Mouse (Mus musculus): ENCODE data around the gene Cdc16. TPM values are rescaled to one million over a fixed set of nuclear protein-coding genes. Genes with fewer than 3 reads are reported as not detected.
"Not testable (repeated sequence)": the region's sequence is repeated elsewhere in the genome, so short reads cannot be mapped to it uniquely, and the experiment has no call there.

The Cdc16 gene
- total RNA-seq (2021) = 10 to 100 TPM; 62.2 to 63.0 TPM
- long read RNA-seq, experiment 1, transcript Cdc16-201 (18 exons, 2,301 nt) = major isoform, 103 of 117 reads
- long read RNA-seq, experiment 1, partial matches to known transcripts = 6 of 117 reads
- long read RNA-seq, experiment 1, other reads (novel, unspliced or antisense) = 6 of 117 reads
- long read RNA-seq, experiment 2, transcript Cdc16-201 (18 exons, 2,301 nt) = major isoform, 27 of 30 reads
- long read RNA-seq, experiment 2, partial matches to known transcripts = 1 of 30 reads
- long read RNA-seq, experiment 2, other reads (novel, unspliced or antisense) = 2 of 30 reads

- peak; percentile 91 to 93 for DNase-seq
These were observed at the start of gene Cdc16 for GRCm38 (mm10) chr8:13756982-13757804. TSS of gene Cdc16 (plus strand) at chr8:13757676.

DNA sequence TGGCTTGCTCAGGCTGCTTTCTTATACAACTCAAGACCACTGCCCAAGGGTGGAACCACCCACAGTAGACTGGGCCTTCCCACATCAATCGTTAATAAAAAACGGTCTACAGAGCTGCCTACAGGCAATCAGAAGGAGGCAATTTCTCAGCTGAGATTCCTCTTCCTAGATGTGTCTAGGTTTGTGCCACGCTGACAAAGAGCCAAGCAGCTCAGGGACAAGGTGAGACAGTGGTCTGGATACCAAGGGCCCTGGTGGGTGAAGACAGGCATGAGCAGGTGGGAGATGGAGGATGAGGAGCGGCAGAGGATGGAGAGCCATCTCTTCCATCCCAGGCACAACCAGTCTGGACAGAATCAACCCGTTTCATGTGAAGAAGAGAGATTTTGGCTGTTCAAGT, 49.0 kb upstream of the Cdc16 start:
- DNase-seq = no peak

DNA sequence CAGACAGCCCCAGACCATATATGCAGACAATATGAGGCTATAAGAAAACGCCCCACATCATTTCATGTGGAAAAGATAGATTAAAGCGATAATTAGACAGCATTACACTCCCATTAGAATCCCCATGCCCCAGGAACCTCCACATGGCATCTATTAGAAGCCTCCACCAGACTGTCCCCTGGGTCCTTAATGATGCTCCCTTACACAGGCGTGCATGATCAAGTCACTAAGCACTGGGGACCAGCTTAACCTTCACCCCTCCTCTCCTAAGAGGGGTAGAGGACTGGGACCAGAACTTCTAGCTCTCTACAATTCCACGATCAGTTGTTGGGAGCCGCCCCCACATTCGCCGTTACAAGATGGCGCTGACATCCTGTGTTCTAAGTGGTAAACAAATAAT, 38.5 kb upstream of the Cdc16 start:
- no peak for DNase-seq

DNA sequence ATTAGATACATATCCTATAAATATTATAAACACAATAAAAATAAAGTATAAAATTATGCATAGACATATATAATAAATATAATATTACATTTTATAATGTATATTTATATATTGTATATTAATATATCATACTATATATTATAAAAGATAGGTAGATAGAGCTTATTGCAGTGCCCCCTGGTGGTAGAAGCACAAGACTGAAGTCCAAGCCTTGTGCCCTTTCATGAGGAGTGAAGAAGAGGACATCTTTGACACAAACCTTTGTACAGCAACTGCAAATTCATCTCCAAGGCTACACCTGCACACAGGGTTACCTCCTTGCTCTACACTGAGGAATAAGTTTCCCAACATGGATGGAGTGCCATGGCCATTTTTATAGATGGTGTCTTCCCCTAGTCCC, 31.8 kb upstream of the Cdc16 start:
- peak; percentile 45 to 73 for DNase-seq

GRCm38 (mm10) chr8:13727469-13728094, 29.9 kb upstream of the Cdc16 start:
- peak in 1 of 2 experiments; percentile 13 for DNase-seq

DNA sequence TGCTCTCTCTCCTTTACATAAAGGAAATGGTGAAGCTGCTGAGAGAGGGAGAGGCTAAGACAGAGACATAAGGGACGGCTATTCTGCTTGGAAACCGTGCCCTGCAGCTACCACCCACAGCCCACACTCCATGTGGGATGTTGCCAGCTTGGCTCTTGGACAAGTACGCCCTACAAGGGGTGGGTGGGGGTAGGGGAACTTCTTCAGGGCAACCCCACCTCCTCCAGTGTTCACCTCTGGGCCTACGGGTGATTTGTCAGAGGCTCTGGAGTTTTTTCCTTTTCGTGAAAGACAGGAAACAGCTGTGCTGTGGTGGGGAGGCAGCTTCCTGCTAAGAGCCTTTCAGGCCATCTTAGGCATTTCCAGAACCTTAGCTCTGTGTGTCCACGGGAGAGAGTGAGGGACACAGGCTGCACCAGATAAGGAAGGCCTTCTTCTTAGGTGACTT, 17.1 kb upstream of the Cdc16 start:
- peak; percentile 16 to 25 for DNase-seq

DNA sequence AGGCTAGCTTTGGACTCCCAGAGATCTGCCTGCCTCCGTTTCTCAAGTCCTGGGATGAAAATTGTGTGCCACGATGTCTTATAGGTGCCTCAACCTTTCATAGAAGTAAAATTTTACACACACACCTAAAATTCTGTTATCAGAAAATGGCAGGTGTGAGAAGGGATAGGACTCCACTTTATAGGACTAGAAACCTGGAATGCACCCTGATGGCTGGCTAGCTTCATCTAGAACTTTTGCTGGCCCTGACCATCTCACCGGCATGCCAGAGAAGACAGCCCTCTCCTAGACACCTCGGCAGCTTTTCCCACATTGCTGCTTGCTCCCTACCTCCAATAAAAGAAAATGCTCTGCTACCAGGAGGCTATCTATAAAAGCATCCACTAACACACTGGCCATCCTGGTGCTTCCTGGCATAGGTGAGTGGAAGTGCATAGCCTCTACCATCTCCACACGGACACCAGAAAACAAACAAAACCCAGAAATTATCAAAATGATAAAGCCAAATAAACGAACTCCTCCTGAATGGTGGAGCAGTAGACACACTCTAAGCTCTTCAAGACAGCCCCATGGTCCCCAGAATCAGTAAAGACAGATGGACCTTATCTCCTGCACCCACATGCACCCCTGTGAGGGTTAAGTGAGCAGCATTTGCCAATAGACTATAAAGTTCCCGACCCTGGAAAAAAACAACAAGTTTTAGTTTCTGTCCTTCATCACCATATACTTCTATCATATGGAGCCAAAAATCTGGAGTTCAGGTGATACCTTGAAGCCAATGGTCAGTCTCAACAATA, 16.5 kb upstream of the Cdc16 start:
- DNase-seq = no peak

DNA sequence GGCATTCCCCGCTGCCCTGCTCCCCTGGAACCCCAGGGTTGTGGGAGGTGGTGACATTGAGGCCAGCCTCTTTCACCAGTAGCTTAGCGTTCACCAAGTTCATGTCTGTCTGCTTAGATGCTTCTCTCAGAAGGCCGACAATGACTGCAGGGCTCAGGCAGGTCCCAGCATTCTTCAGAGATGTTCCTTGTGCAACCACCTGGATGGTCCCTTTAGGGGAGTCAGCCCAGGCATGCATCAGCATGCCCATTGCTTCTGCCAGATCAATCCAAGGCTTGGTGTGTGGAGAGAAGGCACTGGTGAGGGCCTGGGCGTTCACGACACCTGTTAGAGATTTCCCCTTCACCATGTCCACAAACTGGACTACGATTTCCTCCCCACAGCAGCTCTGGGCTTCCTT, 11.3 kb upstream of the Cdc16 start:
- not testable (repeated sequence) for DNase-seq

- no peak for DNase-seq
These were observed 9.8 kb upstream of the Cdc16 start for GRCm38 (mm10) chr8:13747626-13748025.

DNA sequence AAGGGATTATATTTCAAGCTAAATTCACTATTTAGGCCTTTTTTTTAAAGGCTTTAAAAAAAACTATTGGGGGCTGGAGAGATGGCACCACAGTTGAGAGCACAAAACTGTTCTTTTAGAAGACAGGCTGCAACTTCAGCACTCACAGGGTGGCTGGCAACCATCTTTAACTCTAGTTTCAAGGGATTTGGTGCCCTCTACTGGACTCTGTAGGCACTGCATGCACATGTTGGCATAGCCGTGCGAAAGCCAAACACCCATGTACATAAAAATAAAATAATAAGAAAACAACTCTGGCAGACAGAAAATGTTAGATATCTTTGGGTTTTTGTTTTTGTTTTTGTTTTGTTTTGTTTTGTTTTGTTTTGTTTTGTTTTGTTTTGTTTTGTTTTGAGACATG, 3.8 kb upstream of the Cdc16 start:
- peak; percentile 82 to 84 for DNase-seq

GRCm38 (mm10) chr8:13756480-13756879, 996 bp upstream of the Cdc16 start:
- no peak for DNase-seq

DNA sequence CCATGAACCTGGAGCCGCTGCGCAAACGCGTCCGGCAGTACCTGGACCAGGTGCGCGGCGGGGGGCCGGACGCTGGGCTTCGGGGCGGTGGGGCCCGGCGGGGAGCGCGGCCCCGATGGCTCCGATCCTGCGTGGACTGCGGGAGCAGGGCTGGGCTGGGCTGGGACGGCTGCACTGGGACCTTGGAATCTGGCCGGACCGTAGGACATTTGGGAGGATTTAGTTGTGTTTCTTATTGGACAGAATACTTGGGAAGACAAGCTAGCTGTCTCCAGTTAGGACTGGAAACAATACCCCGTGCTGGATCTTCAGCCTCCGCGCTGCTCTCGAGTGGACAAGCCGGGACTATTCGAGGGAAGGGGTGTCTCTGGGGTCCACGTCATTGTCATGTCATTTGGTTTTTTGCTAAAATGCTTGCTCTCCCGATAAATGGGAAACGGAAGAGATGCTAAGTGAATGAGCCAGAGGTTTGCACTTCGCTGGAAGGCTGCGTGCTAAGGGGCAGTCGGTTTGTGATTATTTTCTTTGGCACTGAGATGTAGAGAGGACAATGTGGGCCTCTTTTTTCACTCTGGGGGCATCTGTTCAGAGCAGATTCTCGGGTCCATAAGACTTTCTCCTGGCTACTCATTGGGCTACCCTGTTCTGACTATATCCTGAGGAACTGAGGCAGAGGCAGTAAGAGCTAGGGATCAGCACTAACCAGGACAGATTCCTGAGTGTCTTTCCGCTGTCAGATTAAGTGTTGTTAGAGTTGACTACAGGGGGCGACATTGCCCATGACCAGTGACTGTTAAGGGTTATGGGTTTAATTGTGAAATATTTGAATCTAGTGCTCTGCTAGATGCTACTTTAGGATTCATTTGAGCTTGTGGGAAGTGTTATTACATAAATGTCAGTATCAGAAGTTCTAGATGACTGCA, 590 bp downstream of the Cdc16 start:
- DNase-seq = peak; percentile 30 to 59

GRCm38 (mm10) chr8:13769206-13769605, 11.7 kb downstream of the Cdc16 start:
- DNase-seq = no peak

GRCm38 (mm10) chr8:13780536-13780935, 23.1 kb downstream of the Cdc16 start:
- peak; percentile 11 to 23 for DNase-seq

GRCm38 (mm10) chr8:13785250-13785763, 27.8 kb downstream of the Cdc16 start, which contains the start of gene Upf3a:
TSS of gene Upf3a (plus strand) at chr8:13785615.
- peak; percentile 93 to 97 for DNase-seq

- DNase-seq = peak; percentile 97 to 99
These were observed 28.4 kb downstream of the Cdc16 start for GRCm38 (mm10) chr8:13785764-13786299.

- no peak for DNase-seq
These were observed 32.1 kb downstream of the Cdc16 start for GRCm38 (mm10) chr8:13789606-13790005.

- DNase-seq = no peak
These were observed 35.7 kb downstream of the Cdc16 start for GRCm38 (mm10) chr8:13793097-13793745.

DNA sequence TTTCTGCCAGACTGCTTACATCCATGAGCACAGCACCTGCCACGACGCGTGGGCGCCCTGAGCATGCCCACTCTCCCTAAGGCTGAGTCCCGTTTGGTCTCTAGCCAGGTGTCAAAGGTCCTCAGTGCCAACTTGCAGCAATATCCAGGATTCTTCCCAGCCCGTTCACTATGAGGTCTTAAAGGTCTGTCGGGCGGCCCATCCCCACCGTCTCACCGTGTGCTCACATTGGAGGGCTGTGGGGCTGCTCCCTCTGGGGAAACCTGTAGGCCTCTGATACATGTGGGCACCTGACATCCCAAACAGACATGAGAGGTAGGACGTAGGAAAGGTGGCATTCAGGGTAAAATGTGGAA, 36.2 kb downstream of the Cdc16 start:
- no peak for DNase-seq

- DNase-seq = no peak
These were observed 40.2 kb downstream of the Cdc16 start for GRCm38 (mm10) chr8:13797676-13798075.
